Mouse (Mus musculus) adrenal gland, adult 18-20 months (tissue): Measurements from ENCODE around the gene AI464131. TPM values are rescaled to one million over a fixed set of nuclear protein-coding genes. Genes with fewer than 3 reads are reported as not detected.
"Not testable (repeated sequence)": the region's sequence is repeated elsewhere in the genome, so short reads cannot be mapped to it uniquely, and the experiment has no call there.

Source experiments
- DNase-seq, 2 experiments: peaks; one replicate each; pipeline ENCODE4 v3.0.0; 2021 to 2022; ENCODE audit warnings: low spot score in 2 of 2
- total RNA-seq, 2 experiments: library from RNA; stranded (reverse); gene quantifications; 1 replicate in 1 of 2; 2 replicates in 1 of 2; pipeline ENCODE4 v1.2.3; 2021

The AI464131 gene
- total RNA-seq, 2 experiments from 2014 or later, result 11.6 to 12.4 TPM

GRCm38 (mm10) chr4:41470684-41471383, 32.0 kb downstream of the AI464131 start:
- DNase-seq, result no peak

DNA sequence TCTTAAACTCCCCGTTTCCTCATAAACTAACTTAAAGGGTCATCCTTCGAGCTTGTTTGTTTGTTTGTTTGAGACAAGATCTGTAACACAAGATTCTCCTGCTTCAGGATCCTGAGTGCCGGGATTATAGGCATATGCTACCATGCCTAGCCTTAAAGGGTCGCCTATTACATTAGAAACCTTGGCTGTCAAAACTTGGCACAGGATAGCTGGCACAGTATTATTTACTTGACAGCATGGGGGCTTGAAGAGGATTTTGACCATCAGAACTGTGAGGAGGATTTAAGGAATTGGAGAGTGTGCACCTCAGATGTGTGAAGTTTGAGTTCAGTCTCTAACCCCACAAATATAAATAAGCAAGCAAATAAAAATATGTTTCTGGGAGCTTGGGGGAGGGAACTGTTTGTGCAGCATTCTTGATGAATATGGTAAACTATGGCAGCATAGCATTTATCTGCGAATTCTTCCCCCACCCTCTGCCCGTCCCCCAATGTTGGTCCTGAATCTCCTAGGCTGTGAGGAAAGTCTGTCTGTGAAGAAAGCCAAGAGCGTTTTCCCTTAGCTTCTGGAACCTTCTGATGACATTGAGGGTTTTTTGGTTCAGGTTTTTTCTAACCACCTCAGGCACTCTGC, 32.7 kb downstream of the AI464131 start:
- DNase-seq, result no peak

GRCm38 (mm10) chr4:41469199-41469598, 33.7 kb downstream of the AI464131 start:
- DNase-seq, result no peak

- peak; percentile 51 to 63 for DNase-seq
Observed at GRCm38 (mm10) chr4:41468396-41469080, 34.3 kb downstream of the AI464131 start.

DNA sequence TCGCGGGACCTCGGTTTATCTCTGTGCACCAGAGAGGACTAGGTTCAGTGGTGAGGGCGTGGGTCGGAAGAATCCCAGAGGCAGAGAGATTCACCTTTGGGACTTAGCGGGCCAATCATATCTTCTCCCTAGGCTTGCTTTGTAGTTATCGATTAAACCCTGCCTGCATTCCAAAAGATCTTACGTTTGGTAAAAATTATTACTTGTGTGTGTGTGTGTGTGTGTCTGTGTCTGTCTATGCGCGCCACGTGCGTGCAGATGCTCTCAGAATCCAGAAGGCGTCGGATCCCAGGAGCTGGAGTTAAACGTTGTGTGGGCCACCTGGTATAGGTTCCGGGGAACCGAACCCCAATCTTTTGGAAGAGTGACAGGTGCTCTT, 37.6 kb downstream of the AI464131 start:
- no peak for DNase-seq

DNA sequence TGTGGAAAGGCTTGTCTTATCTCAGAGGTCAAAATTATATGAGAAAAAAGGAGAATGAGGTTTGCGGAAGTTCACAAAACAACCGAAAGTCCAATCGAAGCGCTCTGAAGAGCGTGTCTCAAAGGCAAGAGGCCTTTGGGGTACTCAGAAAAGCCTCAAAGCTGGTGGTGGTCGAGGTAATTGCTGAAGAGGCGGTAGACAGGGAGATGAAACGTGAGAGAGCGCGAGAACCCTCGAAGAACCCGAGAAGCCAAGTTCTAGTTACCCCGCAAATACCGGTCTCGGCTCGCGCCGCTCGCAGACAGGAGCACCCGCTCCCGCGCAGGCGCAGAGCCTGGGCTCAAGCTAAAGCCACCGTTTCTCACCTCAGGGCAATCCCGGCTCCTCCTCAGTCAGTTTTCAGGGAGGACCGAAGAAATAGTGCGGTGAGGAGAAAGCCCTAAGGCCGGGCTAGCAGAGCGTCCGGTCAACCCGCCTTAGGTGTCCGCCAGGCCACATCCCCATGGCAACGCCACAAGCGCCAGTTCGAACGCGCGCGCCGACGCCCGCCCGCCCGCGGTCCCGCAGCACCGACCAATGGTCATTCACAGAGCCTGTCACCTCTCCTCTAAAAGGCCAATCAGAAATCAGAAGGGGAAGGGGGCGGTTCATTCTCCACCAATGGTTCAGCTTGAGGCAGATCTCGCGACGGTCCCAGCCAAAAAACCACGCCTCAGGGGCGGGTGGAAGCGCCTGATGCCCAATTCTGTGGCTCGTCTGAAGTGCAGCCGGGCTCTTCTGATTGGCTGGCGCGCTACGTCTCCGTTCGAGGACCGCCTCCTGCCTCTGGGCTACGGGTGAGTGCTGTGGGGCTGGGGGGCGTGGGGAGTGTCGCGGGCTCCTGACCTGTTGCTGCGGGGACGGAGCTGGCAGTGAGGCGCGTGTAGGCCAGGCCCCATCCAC, 38.3 kb downstream of the AI464131 start, which contains the start of the genes Kif24 and Nudt2:
Kif24 (minus strand) TSS at position 543 of the 942 bp plus-strand sequence.
Nudt2 (plus strand) TSS at position 807 of the 942 bp plus-strand sequence.
- peak; percentile 89 for DNase-seq

GRCm38 (mm10) chr4:41463051-41463738, 39.7 kb downstream of the AI464131 start:
- not testable (repeated sequence) for DNase-seq

DNA sequence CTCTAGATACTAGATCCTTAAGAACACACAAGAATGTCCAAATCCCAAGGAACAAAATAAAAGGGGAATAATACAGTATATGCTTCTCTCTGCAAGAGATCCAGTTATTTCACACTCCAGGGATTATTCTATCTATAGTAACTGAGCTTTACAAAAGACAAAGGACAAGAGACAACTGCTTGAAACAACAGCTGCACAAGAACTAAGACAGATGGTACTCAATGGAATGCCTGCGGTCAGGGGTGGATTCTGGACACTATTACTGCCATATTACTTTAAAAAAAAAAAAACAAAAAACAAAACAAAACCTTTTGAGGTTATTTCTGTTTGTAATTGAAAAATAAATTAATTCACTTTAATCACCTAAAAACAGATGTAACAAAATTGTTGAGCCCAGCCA, 42.2 kb downstream of the AI464131 start:
- DNase-seq, result no peak

DNA sequence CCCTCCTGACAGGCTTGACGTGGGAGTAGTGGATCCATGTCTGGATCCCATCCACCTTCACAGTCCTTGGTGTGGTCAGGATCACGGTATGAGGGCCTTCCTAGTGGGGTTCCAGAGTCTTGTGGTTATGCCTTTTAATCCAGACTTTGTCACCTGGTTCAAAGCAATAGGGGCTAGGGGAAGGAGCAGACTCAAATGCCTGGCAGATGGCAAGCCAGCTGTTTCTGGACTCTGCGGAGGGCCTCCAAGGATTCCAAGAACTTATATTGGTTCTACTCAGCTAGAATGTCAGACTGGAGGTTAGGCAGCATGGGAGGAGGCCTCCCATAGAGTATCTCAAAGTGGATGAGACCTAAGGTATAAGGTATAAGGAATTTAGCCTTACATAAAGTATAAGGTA, 55.3 kb downstream of the AI464131 start:
- DNase-seq, result no peak

Other genes starting within 250 kb of the AI464131 start
- gene Ubap2, start 227.9 kb downstream of the AI464131 start, total RNA-seq, result 10 to 100 TPM; 35.4 to 36.2 TPM
- gene Dcaf12, start 188.2 kb downstream of the AI464131 start, total RNA-seq, result 10 to 100 TPM; 41.0 to 53.2 TPM
- gene Ubap1, start 154.1 kb downstream of the AI464131 start, total RNA-seq, result 10 to 100 TPM; 52.3 to 56.9 TPM
- under 1 TPM; 0.90 to 0.93 TPM for gene Kif24, start 38.2 kb downstream of the AI464131 start, total RNA-seq
- 10 to 100 TPM; 25.6 to 27.0 TPM for gene Nudt2, start 37.9 kb downstream of the AI464131 start, total RNA-seq
- gene 1110017D15Rik, start 14.3 kb upstream of the AI464131 start, total RNA-seq, result 1 to 10 TPM in 1 of 2 experiments, under 1 TPM in 1; 0.60 to 1.1 TPM
- 10 to 100 TPM; 15.7 to 20.2 TPM for gene Fam219a, start 66.5 kb upstream of the AI464131 start, total RNA-seq
- gene Dnaic1, start 66.7 kb upstream of the AI464131 start, total RNA-seq, result not detected
- gene Enho, start 137.2 kb upstream of the AI464131 start, total RNA-seq, result 1 to 10 TPM; 2.3 to 4.1 TPM
- 10 to 100 TPM; 36.2 to 36.6 TPM for gene Cntfr, start 194.0 kb upstream of the AI464131 start, total RNA-seq
- 10 to 100 TPM; 83.8 to 95.0 TPM for gene Il11ra1, start 196.9 kb upstream of the AI464131 start, total RNA-seq
- 10 to 100 TPM; 34.3 to 37.0 TPM for gene Rpp25l, start 210.5 kb upstream of the AI464131 start, total RNA-seq
- 100 to 1,000 TPM; 115 to 123 TPM for gene Dctn3, start 220.1 kb upstream of the AI464131 start, total RNA-seq
- not detected for gene Arid3c, start 228.1 kb upstream of the AI464131 start, total RNA-seq